Mouse (Mus musculus) heart, embryonic 15.5 days (tissue): Measurements from ENCODE around the gene Nudt15. TPM values are rescaled to one million over a fixed set of nuclear protein-coding genes. Genes with fewer than 3 reads are reported as not detected.
A peak's percentile ranks its signal among the peaks of the same experiment; 100 is the strongest.
"Not testable (repeated sequence)": the region's sequence is repeated elsewhere in the genome, so short reads cannot be mapped to it uniquely, and the experiment has no call there.

ENCODE experiments used
- ATAC-seq: fragments of 200-750 bp; cut with Nextera tagmentation; replicated peaks from 2 replicates; pipeline ENCODE4 v1.8.0; 2017; ENCODE audit warnings: low read depth, moderate TSS enrichment; ENCODE audit not compliant: insufficient number of reproducible peaks, insufficient read depth, low FRiP score
- H3K27ac ChIP-seq: fragments of 300-500 bp; sonication (generic); 2 replicates; pipeline ENCODE4 v1.5.1; 2015; ENCODE audit warnings: mild to moderate bottlenecking, inconsistent platforms
- H3K27me3 ChIP-seq: fragments of 300-500 bp; sonication (generic); 2 replicates; pipeline ENCODE4 v1.6.1; 2015; ENCODE audit warnings: inconsistent platforms
- H3K36me3 ChIP-seq: fragments of 300-500 bp; sonication (generic); 2 replicates; pipeline ENCODE4 v1.6.1; 2015; ENCODE audit warnings: mild to moderate bottlenecking, inconsistent platforms
- H3K4me1 ChIP-seq: fragments of 300-500 bp; sonication (generic); replicated peaks from 2 replicates; pipeline ENCODE4 v1.6.1; 2015; ENCODE audit warnings: inconsistent platforms
- H3K4me2 ChIP-seq: fragments of 300-500 bp; sonication (generic); 2 replicates; pipeline ENCODE4 v1.6.1; 2015; ENCODE audit warnings: inconsistent platforms, mild to moderate bottlenecking, moderate library complexity
- H3K4me3 ChIP-seq: fragments of 300-500 bp; sonication (generic); 2 replicates; pipeline ENCODE4 v1.5.1; 2015; ENCODE audit warnings: mild to moderate bottlenecking, inconsistent platforms
- H3K9ac ChIP-seq: fragments of 300-500 bp; sonication (generic); 2 replicates; pipeline ENCODE4 v1.6.1; 2015; ENCODE audit warnings: mild to moderate bottlenecking, inconsistent platforms
- H3K9me3 ChIP-seq: fragments of 300-500 bp; sonication (generic); replicated peaks from 2 replicates; pipeline ENCODE4 v1.6.1; 2016; ENCODE audit warnings: inconsistent platforms
- WGBS: fragments of 180-500 bp; shearing (Covaris S2); methylation state at CpG from one replicate; pipeline ENCODE4 v1.1.7; 2015; ENCODE audit warnings: mixed read lengths; 5-methylcytosine and 5-hydroxymethylcytosine counted together
- polyA plus RNA-seq: library from polyadenylated mRNA; unstranded; fragments of >200 nt; fragmentation: Nextera tagmentation; extraction: Ambion mirVana; gene quantifications from 2 replicates; pipeline ENCODE4 v1.2.1, GENCODE M21; 2015

Nudt15 gene
- polyA plus RNA-seq: 4.2 and 4.6 TPM in 2 replicates

- ATAC-seq: no peak
- no peak within 1 kb of the TSS for H3K27ac ChIP-seq
- no peaks in the 10 kb centered on the region for H3K9me3 ChIP-seq
- no peak within 1 kb of the TSS for H3K4me2 ChIP-seq
- WGBS: 89% methylated on average over 3 of the region's 3 CpGs
- H3K4me1 ChIP-seq: peaks cover 6% of the 10 kb centered on the region; the same call in 1 of the 2 replicates
- no peak within 1 kb of the TSS for H3K4me3 ChIP-seq
- no peaks in the 10 kb centered on the region for H3K36me3 ChIP-seq
- H3K9ac ChIP-seq: no peak within 1 kb of the TSS
- H3K27me3 ChIP-seq: no peaks in the 10 kb centered on the region
Measured at GRCm38 (mm10) chr14:73548051-73548450, at the start of gene Nudt15. Gene Nudt15, minus strand, starts transcription at chr14:73548242.

DNA sequence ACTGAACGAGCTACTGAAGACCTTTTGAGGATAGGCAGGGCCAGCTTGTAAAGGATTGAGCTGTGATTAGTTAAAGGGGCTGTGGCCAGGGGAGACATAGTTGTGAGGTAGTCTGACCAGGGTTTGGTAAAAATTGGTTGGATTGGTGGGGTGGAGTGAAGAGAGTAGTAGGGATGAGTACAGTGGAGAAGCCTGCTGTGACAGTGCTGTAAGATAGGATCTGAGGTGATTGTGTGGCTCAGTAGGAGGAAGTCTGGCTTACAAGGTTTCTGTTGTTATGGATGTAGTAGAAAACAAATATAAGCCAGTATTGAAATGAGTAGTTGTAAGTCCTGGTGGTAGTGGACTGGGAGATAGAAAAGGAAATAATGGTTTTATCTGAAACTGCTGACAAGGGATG lies 44.1 kb upstream of the Nudt15 start:
- no peak for ATAC-seq
- no peak overlapping the region for H3K9ac ChIP-seq
- no peaks in the 10 kb centered on the region for H3K27me3 ChIP-seq
- H3K36me3 ChIP-seq: peaks cover 41% of the 10 kb centered on the region
- no peak overlapping the region for H3K27ac ChIP-seq
- no peak overlapping the region for H3K4me3 ChIP-seq
- WGBS: 85% methylated on average over 1 of the region's 1 CpGs
- H3K4me2 ChIP-seq: no peak overlapping the region
- H3K4me1 ChIP-seq: no peaks in the 10 kb centered on the region
- no peaks in the 10 kb centered on the region for H3K9me3 ChIP-seq

GRCm38 (mm10) chr14:73588080-73588479 lies 40.0 kb upstream of the Nudt15 start:
- Histone ChIP-seq H3K9ac (no peak overlapping the region), H3K36me3 (peaks cover 36% of the 10 kb centered on the region), H3K4me2 (no peak overlapping the region), H3K27me3 (no peaks in the 10 kb centered on the region), H3K27ac (no peak overlapping the region), H3K4me1 (no peaks in the 10 kb centered on the region), H3K9me3 (no peaks in the 10 kb centered on the region), H3K4me3 (no peak overlapping the region)
- WGBS: 79% methylated on average over 1 of the region's 1 CpGs
- no peak for ATAC-seq

- H3K9ac ChIP-seq: no peak overlapping the region
- H3K4me2 ChIP-seq: no peak overlapping the region
- no peaks in the 10 kb centered on the region for H3K27me3 ChIP-seq
- peaks cover 16% of the 10 kb centered on the region; the same call in 1 of the 2 replicates for H3K36me3 ChIP-seq
- H3K9me3 ChIP-seq: no peaks in the 10 kb centered on the region
- no peak for ATAC-seq
- no peak overlapping the region for H3K27ac ChIP-seq
- no peaks in the 10 kb centered on the region for H3K4me1 ChIP-seq
- no peak overlapping the region for H3K4me3 ChIP-seq
Measured at GRCm38 (mm10) chr14:73576336-73576735, 28.3 kb upstream of the Nudt15 start.

- H3K9me3 ChIP-seq: no peaks in the 10 kb centered on the region
- peaks cover 13% of the 10 kb centered on the region; the same call in 1 of the 2 replicates for H3K36me3 ChIP-seq
- WGBS: 69% methylated on average over 5 of the region's 5 CpGs
- H3K4me3 ChIP-seq: no peak overlapping the region
- no peak overlapping the region for H3K27ac ChIP-seq
- H3K4me1 ChIP-seq: no peaks in the 10 kb centered on the region
- H3K4me2 ChIP-seq: no peak overlapping the region
- no peak for ATAC-seq
- no peak overlapping the region for H3K9ac ChIP-seq
- no peaks in the 10 kb centered on the region for H3K27me3 ChIP-seq
Measured at GRCm38 (mm10) chr14:73574053-73574452, 26.0 kb upstream of the Nudt15 start.

DNA sequence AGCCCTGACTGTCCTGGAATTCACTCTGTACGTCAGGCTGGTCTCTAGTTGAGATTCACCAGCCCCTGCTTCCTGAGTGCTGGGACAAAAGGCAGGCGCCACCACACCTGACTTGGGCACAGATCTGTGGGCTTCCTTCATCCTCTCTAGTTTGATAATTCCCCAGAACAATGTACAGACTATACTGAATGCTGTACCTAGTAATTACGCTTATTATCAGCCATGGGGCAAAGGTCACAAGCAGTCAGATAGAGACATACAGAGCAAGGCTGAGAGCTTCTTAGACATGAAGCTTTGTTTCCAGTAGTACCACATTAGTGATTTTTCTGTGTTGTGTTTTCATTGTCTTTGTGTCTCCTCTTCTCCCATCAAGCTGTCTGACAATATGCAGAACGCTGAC lies 23.1 kb upstream of the Nudt15 start:
- no peak for ATAC-seq
- Histone ChIP-seq H3K9ac (no peak overlapping the region), H3K27me3 (no peaks in the 10 kb centered on the region), H3K4me2 (no peak overlapping the region), H3K9me3 (no peaks in the 10 kb centered on the region), H3K4me1 (no peaks in the 10 kb centered on the region), H3K4me3 (no peak overlapping the region), H3K36me3 (peaks cover 15% of the 10 kb centered on the region), H3K27ac (no peak overlapping the region)
- WGBS: 75% methylated on average over 4 of the region's 4 CpGs

- 84% methylated on average over 4 of the region's 4 CpGs for WGBS
- not testable (repeated sequence) for ATAC-seq
Measured at GRCm38 (mm10) chr14:73569831-73570230, 21.8 kb upstream of the Nudt15 start.

DNA sequence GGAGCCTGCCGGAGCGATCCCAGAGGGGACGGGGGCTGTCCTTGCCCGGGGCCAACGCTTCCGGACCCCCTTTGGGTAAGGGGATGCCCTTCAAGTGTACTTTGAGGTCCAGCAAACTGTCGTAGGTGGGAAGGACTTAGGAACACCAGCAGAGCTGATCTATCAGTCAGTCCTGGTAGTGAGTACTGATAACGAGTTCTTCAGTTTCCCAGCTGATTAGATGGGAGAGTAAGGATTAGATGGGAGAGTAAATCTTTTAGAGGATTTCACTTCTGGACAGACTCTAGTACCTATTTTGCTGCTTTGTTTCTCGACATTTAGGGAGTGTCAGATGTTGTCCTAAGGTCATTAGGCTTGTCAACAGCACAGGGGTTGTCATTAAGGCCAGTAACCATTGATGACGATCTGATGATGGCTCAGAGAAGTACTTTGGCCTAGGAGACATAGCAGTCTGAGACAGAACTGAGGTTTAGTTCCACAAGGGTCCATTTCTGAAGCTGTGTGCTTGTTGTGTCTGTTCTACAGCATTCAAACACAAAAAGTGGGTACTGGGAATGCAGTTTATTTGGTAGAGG lies 5.2 kb upstream of the Nudt15 start:
- no peaks in the 10 kb centered on the region for H3K9me3 ChIP-seq
- H3K4me1 ChIP-seq: peaks cover 14% of the 10 kb centered on the region
- H3K36me3 ChIP-seq: no peaks in the 10 kb centered on the region
- peak overlapping the region; percentile 71 for H3K4me2 ChIP-seq
- no peaks in the 10 kb centered on the region for H3K27me3 ChIP-seq
- H3K4me3 ChIP-seq: peak overlapping the region; percentile 89
- ATAC-seq: no peak
- 0% methylated on average over 10 of the region's 10 CpGs for WGBS
- H3K9ac ChIP-seq: peak overlapping the region; percentile 96
- H3K27ac ChIP-seq: peak overlapping the region; percentile 88

More at GRCm38 (mm10) chr14:73569831-73570230, 21.8 kb upstream of the Nudt15 start:
- H3K9ac ChIP-seq, H3K27ac ChIP-seq, H3K27me3 ChIP-seq, H3K9me3 ChIP-seq, H3K4me1 ChIP-seq, H3K4me2 ChIP-seq, H3K4me3 ChIP-seq: not testable (repeated sequence)
- H3K36me3 ChIP-seq: peaks cover 15% of the 10 kb centered on the region

GRCm38 (mm10) chr14:73552341-73553121 lies 4.5 kb upstream of the Nudt15 start:
- H3K36me3 ChIP-seq: no peaks in the 10 kb centered on the region
- H3K27ac ChIP-seq: peak overlapping the region; percentile 88
- 4% methylated on average over 61 of the region's 61 CpGs for WGBS
- peak overlapping the region; percentile 96 for H3K9ac ChIP-seq
- peak overlapping the region; percentile 89 for H3K4me3 ChIP-seq
- peaks cover 14% of the 10 kb centered on the region for H3K4me1 ChIP-seq
- peak overlapping the region; percentile 71 for H3K4me2 ChIP-seq
- no peaks in the 10 kb centered on the region for H3K9me3 ChIP-seq
- peak; percentile 95 for ATAC-seq
- no peaks in the 10 kb centered on the region for H3K27me3 ChIP-seq

- H3K9me3 ChIP-seq: no peaks in the 10 kb centered on the region
- ATAC-seq: no peak
- 79% methylated on average over 6 of the region's 6 CpGs for WGBS
- H3K9ac ChIP-seq: no peak overlapping the region
- peaks cover 14% of the 10 kb centered on the region for H3K4me1 ChIP-seq
- no peaks in the 10 kb centered on the region for H3K36me3 ChIP-seq
- H3K27me3 ChIP-seq: no peaks in the 10 kb centered on the region
- no peak overlapping the region for H3K27ac ChIP-seq
- no peak overlapping the region for H3K4me2 ChIP-seq
- H3K4me3 ChIP-seq: no peak overlapping the region
Measured at GRCm38 (mm10) chr14:73551164-73551563, 3.1 kb upstream of the Nudt15 start.

- H3K4me3 ChIP-seq: no peak overlapping the region
- H3K27me3 ChIP-seq: no peaks in the 10 kb centered on the region
- H3K27ac ChIP-seq: no peak overlapping the region
- H3K9ac ChIP-seq: no peak overlapping the region
- no peak for ATAC-seq
- no peaks in the 10 kb centered on the region for H3K36me3 ChIP-seq
- no peak overlapping the region for H3K4me2 ChIP-seq
- 51% methylated on average over 8 of the region's 8 CpGs for WGBS
- H3K4me1 ChIP-seq: peaks cover 14% of the 10 kb centered on the region
- H3K9me3 ChIP-seq: no peaks in the 10 kb centered on the region
Measured at GRCm38 (mm10) chr14:73550732-73551131, 2.7 kb upstream of the Nudt15 start.

DNA sequence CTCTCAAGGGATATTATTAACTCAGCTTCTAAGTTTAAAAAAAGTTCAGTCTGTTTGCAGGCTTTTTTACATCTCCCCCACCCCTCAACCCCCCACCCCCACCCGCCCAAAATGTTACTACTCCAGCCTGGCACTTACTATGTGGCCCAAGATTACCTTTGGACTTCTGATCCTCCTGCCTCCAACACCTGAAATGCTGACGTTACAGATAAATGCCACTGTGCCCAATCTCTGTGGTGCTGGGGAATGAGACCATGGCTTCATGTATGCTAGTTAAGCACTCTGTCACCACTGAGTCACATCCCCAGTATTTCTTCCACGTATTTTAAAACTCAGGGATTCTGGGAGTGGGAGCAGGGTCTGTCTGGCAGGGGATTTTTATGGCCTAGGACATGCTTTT lies 2.2 kb upstream of the Nudt15 start:
- H3K27ac ChIP-seq: no peak overlapping the region
- H3K4me3 ChIP-seq: no peak overlapping the region
- H3K9me3 ChIP-seq: no peaks in the 10 kb centered on the region
- ATAC-seq: no peak
- H3K27me3 ChIP-seq: no peaks in the 10 kb centered on the region
- 46% methylated on average over 3 of the region's 3 CpGs for WGBS
- no peaks in the 10 kb centered on the region for H3K36me3 ChIP-seq
- H3K4me2 ChIP-seq: no peak overlapping the region
- H3K9ac ChIP-seq: no peak overlapping the region
- peaks cover 14% of the 10 kb centered on the region for H3K4me1 ChIP-seq
